Mouse (Mus musculus) monocyte, adult 5-6 weeks (primary cell): ENCODE results near the gene Mtfp1. TPM values are rescaled to one million over a fixed set of nuclear protein-coding genes. Genes with fewer than 3 reads are reported as not detected.
"Not testable (repeated sequence)": the region's sequence is repeated elsewhere in the genome, so short reads cannot be mapped to it uniquely, and the experiment has no call there.

ENCODE experiments used
- ATAC-seq: fragments of 153-309, 156-312 bp; replicated peaks from 2 replicates; pipeline ENCODE4 v1.8.0; 2017; ENCODE audit warnings: mild to moderate bottlenecking; ENCODE audit not compliant: low TSS enrichment, insufficient number of reproducible peaks, severe bottlenecking, poor library complexity, low FRiP score
- total RNA-seq: library from RNA; stranded (forward); fragments of 200-1000, 200-491, 200-594 nt; gene quantifications from 3 replicates; pipeline ENCODE4 v1.2.3, GENCODE M21; 2017

The Mtfp1 gene
- total RNA-seq: 1.4 TPM in 1 of 3 replicates, not detected in the others

- ATAC-seq: no peak
These were observed at the start of gene Mtfp1 for GRCm38 (mm10) chr11:4095171-4096053. TSS of gene Mtfp1 (minus strand) at chr11:4095445.

DNA sequence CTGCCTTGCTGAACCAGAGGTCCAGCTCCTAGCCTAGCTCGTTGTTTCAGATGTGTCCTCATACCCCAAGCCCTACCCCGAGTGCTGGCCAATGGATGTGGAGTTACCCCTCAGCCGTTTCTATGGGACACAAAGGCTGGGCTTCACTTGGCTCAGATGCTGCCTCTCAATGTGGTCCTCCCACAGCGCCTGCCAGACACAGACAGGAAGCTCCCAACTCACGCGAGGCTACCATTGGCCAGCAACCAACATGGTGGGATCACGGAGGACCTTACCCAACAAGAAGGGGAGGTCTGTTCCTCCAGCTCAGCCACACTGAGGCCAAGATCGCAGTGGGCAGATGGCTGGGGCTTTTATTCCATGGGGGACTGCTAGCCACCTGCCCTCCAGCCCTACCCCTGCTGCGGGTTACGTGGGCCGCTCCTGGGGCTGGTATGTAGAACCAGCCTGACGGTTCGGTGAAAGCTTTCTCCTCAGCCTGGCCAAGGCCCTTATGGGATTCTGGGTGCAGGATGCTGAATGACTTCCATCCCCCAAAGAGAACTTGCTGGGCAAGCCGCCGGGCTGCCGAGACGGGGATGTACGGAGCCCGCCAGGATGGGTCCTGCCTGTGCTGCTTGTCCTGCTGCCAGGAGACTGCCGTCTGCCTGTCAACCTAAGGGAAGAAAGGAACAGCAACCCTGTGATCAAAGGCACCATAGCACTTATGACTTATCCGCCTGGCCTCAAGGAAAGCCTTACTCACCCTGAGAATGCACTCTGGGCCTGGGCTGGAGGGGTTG is 48.2 kb upstream of the Mtfp1 start:
- ATAC-seq: no peak

DNA sequence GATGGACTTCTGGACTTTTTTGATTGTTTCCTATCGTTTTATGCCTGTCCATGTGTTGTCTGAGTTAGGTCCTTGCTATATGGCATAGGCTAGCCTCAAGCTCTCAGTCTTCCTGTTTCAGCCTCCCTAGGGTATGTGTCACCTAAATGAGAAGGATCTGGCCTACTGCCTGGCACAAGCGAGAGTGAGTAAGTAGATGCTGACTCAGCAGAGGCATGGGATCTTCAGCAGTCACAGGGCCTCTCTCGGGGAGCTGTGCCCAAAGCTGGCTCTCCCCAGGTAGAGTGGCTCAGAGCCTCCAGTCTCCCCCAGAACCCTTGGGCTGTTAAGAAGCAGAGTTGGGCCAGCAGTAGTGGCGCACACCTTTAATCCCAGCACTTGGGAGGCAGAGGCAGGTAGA is 47.1 kb upstream of the Mtfp1 start:
- no peak for ATAC-seq

DNA sequence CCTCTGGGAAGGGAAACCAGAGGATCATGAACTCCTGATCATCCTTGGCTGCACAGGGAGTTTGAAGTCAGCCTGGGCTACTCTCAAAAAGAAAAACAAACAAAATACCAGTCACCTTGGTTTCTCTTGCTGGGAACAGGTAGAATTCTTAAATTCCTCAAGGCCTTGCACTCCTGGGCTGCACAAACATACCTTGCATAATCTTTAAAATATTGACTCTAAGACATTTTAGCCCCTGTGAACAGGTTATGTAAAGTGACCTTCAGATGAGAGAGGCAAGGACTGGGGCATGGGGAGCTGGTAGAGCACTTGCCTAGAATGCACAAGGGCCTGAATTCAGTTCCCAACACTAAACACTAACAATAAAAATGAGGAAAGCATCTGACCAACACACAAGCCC is 46.3 kb upstream of the Mtfp1 start:
- no peak for ATAC-seq

DNA sequence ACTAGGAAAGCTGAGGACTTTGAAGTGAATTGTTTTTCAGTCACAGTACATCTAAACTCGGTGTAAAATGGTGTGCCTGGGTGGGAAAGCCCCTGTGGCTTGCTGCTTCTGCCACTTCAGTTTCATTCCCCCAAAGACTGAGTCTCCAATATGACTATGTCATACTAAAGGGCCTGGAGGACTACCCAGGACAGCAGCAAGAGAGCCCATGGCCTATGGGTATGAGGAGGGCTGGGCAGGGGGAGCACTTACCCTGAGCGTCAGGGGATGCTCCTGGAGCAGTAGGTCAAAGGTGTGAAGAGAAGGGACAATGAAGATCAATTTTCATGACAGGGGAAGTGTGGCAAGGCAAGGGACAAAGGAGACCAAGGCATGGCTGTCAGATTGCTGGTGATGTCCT is 43.7 kb upstream of the Mtfp1 start:
- no peak for ATAC-seq

- ATAC-seq: peak; percentile 60
These were observed 40.0 kb upstream of the Mtfp1 start, which contains the start of gene Rnf215 for GRCm38 (mm10) chr11:4134986-4135935. TSS of gene Rnf215 (plus strand) at chr11:4135202.

- ATAC-seq: 0 out of 2 replicates have a peak, but pooled peaks have one; percentile 10
These were observed 39.2 kb upstream of the Mtfp1 start for GRCm38 (mm10) chr11:4134400-4134799.

- ATAC-seq: no peak
These were observed 38.2 kb upstream of the Mtfp1 start for GRCm38 (mm10) chr11:4133450-4133849.

GRCm38 (mm10) chr11:4128461-4128860 is 33.2 kb upstream of the Mtfp1 start:
- ATAC-seq: not testable (repeated sequence)

- no peak for ATAC-seq
These were observed 31.8 kb upstream of the Mtfp1 start for GRCm38 (mm10) chr11:4127059-4127458.

GRCm38 (mm10) chr11:4123922-4124321 is 28.7 kb upstream of the Mtfp1 start:
- 0 out of 2 replicates have a peak, but pooled peaks have one; percentile 33 for ATAC-seq

- ATAC-seq: peak; percentile 44
These were observed 27.7 kb upstream of the Mtfp1 start, which contains the start of gene Sec14l2 for GRCm38 (mm10) chr11:4122742-4123579. TSS of gene Sec14l2 (minus strand) at chr11:4123415.

DNA sequence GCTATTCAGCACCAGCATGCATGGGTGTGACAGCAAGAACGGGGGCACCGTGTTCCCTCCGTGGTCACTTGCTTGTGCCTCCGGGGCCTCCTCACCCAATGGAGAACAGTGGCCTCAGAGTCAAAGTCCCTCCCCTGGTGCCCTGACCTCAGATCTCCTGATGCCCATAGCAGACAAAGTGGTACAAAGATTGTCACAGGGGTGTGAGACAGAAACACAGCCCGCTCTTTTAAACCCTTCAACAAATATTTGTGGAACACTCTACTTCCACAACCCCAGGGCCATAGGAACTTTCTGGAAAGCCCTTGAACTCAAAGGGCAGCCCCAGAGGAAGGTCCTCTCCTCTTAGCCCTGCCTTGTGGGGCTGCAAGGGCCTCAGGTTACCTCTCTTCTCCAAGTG is 27.0 kb upstream of the Mtfp1 start:
- ATAC-seq: no peak

GRCm38 (mm10) chr11:4121691-4122090 is 26.4 kb upstream of the Mtfp1 start:
- ATAC-seq: no peak

DNA sequence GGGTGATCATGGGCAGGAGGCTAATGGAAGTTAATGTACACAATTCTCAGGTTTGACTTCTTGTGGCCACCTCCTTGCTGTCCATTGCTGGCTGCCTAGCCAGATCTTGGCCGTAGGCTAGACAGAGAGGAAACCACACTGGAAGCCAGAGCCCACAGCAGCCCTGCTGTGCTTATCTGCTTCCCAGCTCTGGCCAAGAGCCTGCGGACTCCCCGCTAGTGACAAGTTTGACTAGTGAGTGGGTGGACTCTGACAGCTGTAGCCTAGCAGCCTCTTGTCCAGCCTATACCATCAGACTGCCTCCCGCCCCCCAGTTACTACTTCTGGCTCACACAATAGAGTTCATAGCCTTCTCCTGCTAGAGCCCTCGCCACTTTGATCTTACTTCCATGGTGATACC is 24.4 kb upstream of the Mtfp1 start:
- no peak for ATAC-seq

DNA sequence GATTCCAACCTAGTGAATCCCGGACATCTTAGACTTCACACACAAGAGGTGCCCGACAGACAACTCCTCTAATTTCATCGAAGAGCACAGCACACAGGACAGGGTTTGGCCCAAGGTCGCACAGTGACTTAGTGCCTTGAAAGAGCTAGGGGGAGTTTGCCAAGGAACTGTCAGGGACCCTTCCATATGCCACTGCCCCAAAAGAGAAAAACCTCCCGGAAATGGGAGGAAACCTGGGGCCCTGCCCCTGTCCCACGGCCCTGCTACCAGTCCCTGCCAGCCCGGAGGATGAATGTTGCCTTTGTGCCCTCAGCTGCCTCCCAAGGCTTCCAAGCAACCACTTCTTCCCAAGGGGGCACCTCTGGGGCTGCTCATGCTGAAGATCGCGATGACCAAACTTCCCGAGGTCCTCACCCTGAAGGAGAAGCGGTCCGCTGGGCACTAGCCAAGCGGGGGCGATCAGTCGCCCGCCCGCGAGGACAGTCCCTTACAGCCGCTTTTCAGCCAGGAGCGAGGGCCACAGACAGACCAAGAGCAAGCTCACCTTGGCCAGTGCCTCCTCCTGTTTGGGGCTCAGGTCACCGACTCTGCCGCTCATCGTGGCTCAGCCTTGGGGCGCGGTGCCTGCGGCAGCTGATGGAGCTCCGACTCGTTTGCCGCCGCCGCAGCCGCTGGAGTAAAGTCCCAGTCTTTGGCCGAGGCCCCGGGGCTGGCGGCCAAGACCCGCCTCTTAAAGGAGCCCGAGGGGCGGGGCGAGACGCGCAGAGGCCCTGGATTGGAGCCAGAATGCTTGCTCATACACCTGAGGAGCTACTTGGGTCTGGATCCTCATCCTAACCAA is 23.1 kb upstream of the Mtfp1 start:
- no peak for ATAC-seq
